Mouse (Mus musculus) gastrocnemius, adult 18-20 months (tissue): ENCODE data around the gene Slc3a2. TPM values are rescaled to one million over a fixed set of nuclear protein-coding genes. Genes with fewer than 3 reads are reported as not detected.

Source experiments
- DNase-seq: peaks from one replicate; pipeline ENCODE4 v3.0.0; 2021; ENCODE audit warnings: low spot score
- microRNA-seq: library from miRNA; unstranded; fragments of <30 nt; microRNA quantifications from one replicate; pipeline ENCODE4 v1.2.0, GENCODE M21; 2021
- total RNA-seq, 2 experiments: library from RNA; stranded (reverse); gene quantifications; 2 replicates each; pipeline ENCODE4 v1.2.3; 2021

The Slc3a2 gene
- total RNA-seq, 2 experiments from 2014 or later = 30.2 to 37.3 TPM

- no peak for DNase-seq
These were observed 58.3 kb downstream of the Slc3a2 start for GRCm38 (mm10) chr19:8664859-8665258.

DNA sequence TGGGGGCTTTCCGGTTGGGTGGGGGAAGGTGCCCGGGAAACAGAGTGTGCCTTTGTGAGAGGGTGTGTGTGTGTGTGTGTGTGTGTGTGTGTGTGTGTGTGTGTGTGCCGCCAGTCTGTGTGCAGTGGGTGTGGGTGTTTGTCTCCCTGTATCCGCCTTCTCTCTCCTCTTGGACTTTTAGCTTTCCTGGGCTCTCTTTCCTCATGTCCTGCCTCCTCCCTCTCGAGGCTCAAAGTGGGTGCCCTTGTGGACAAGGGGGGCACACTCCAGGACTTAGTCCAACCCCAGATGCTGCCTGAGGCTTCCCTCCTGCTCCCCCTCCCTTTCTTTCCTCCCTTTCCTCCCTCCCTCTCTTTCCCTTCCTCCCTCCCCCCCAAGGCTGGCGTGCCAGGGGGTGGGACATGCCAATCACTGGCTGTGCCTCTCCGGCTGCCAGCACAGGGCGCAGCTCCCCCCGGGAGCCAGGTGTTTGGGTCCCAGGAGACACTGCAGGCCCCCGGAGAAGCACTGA is 59.2 kb downstream of the Slc3a2 start:
- DNase-seq = no peak

DNA sequence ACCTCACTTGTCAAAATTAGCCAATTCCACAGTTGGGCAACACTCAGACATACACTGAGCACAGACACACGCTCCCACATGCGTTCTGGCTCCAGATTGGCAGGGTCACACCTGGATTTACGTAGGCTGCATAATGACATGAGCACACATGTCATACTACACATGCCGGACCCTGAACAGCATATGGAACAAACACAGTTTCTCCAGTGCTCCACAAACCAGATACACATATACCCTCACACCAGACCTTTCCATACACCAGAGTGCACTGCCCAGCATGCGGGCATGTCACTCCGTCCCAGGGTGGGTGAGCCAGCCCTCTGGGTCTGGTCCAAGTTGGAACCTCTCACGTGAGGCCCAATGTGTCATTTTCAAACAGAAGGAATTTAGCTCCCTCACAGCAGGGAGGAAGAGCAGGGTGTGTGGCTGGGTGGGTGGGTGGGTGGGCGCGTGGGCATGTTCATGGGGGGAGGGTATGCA is 59.8 kb downstream of the Slc3a2 start, which contains the start of gene Chrm1:
TSS of gene Chrm1 (plus strand) at position 430 of the 480 bp plus-strand sequence.
- DNase-seq = no peak

DNA sequence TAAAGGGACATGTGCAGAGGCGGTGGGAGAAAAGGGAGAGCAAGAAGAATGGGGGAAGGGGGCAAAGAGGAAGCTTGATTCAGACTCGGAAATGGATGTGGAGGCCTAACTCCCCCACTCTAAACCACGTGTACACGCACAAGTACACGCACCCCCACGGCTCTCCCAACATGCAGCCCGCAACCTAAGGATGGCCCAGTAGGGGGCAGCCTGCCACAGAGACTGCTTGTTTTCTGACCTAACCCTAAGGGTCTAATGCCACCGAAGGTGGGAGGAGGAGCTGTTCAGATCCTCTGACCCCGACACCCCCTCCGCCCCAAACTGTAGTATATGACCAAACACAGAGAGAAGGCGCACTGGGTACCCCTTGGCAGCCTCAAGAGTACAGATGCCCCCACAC is 60.8 kb downstream of the Slc3a2 start:
- DNase-seq = peak; percentile 8

DNA sequence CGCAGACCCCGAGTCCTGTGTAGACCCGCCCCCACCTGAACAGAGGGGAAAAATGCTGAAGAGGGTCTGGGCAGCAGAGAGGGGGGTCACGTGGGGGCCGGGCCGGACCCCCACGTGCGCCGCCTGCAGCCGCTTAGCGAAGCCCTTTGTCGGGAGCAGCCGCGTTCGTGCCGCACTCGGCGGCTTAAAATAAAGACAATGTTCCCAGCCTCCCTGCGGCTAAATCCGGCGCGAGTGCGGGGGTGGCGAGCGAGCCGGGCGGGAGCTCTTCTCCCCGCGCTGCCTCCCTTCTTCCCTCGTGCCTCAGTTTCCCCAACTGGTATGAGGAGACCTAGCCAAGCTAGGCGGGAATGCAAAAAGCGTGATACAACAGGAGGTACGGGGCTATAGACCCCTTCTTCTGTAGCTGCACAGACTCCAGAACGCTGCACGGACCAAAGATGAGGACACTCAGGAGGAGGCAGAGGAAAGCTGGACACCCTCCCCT is 61.3 kb downstream of the Slc3a2 start:
- no peak for DNase-seq

Small RNA genes within 50 kb of the gene (microRNA-seq; reads per million reads assigned to microRNA genes)
- not detected for gene Mir6992

Other genes starting within 250 kb of the Slc3a2 start
- not detected for gene Slc22a8, start 132.1 kb downstream of the Slc3a2 start, total RNA-seq
- gene Slc22a6, start 105.3 kb downstream of the Slc3a2 start, total RNA-seq = not detected
- gene Chrm1, start 59.6 kb downstream of the Slc3a2 start, total RNA-seq = not detected
- 10 to 100 TPM; 16.4 to 16.9 TPM for gene Wdr74, start 12.5 kb upstream of the Slc3a2 start, total RNA-seq
- 1 to 10 TPM in 1 of 2 experiments, not detected in 1; 1.0 TPM for gene 1700092M07Rik, start 17.3 kb upstream of the Slc3a2 start, total RNA-seq
- gene Stx5a, start 18.0 kb upstream of the Slc3a2 start, total RNA-seq = 10 to 100 TPM; 16.0 to 16.6 TPM
- 10 to 100 TPM; 27.5 to 31.3 TPM for gene Nxf1, start 33.7 kb upstream of the Slc3a2 start, total RNA-seq
- 10 to 100 TPM; 91.0 to 99.3 TPM for gene Tmem223, start 47.6 kb upstream of the Slc3a2 start, total RNA-seq
- gene Tmem179b, start 51.1 kb upstream of the Slc3a2 start, total RNA-seq = 1 to 10 TPM; 7.3 to 8.6 TPM
- gene Taf6l, start 63.0 kb upstream of the Slc3a2 start, total RNA-seq = 1 to 10 TPM; 5.0 to 5.1 TPM
- 10 to 100 TPM; 37.7 to 38.3 TPM for gene Polr2g, start 75.2 kb upstream of the Slc3a2 start, total RNA-seq
- 1 to 10 TPM in 1 of 2 experiments, under 1 TPM in 1; 0.76 to 1.1 TPM for gene Zbtb3, start 79.2 kb upstream of the Slc3a2 start, total RNA-seq
- 10 to 100 TPM; 11.1 to 13.6 TPM for gene Ttc9c, start 96.0 kb upstream of the Slc3a2 start, total RNA-seq
- gene Hnrnpul2, start 96.6 kb upstream of the Slc3a2 start, total RNA-seq = 10 to 100 TPM; 41.2 to 44.3 TPM
- gene AC129217.1, start 106.4 kb upstream of the Slc3a2 start, total RNA-seq = 1 to 10 TPM; 2.5 to 4.2 TPM
- 10 to 100 TPM; 16.4 to 16.6 TPM for gene Bscl2, start 114.1 kb upstream of the Slc3a2 start, total RNA-seq
- not detected for gene Gng3, start 115.8 kb upstream of the Slc3a2 start, total RNA-seq
- gene Lrrn4cl, start 127.4 kb upstream of the Slc3a2 start, total RNA-seq = 1 to 10 TPM; 5.6 to 8.8 TPM
- gene Ubxn1, start 148.1 kb upstream of the Slc3a2 start, total RNA-seq = 100 to 1,000 TPM; 204 to 206 TPM
- gene Uqcc3, start 157.6 kb upstream of the Slc3a2 start, total RNA-seq = 10 to 100 TPM; 57.2 to 63.9 TPM
- gene Lbhd1, start 160.4 kb upstream of the Slc3a2 start, total RNA-seq = 1 to 10 TPM; 2.9 to 5.3 TPM
- gene Gm49403, start 160.6 kb upstream of the Slc3a2 start, total RNA-seq = not detected
- 10 to 100 TPM; 14.5 to 15.4 TPM for gene 1810009A15Rik, start 165.5 kb upstream of the Slc3a2 start, total RNA-seq
- gene Gm49416, start 165.6 kb upstream of the Slc3a2 start, total RNA-seq = 1 to 10 TPM; 1.2 to 2.3 TPM
- 1 to 10 TPM; 9.2 to 9.9 TPM for gene Ints5, start 169.6 kb upstream of the Slc3a2 start, total RNA-seq
- 10 to 100 TPM; 19.5 to 20.8 TPM for gene Ganab, start 174.7 kb upstream of the Slc3a2 start, total RNA-seq
- gene B3gat3, start 197.0 kb upstream of the Slc3a2 start, total RNA-seq = 10 to 100 TPM; 32.1 to 37.9 TPM
- 1 to 10 TPM; 7.8 TPM for gene Rom1, start 206.0 kb upstream of the Slc3a2 start, total RNA-seq
- gene Eml3, start 206.2 kb upstream of the Slc3a2 start, total RNA-seq = 1 to 10 TPM; 3.1 to 4.5 TPM
- gene Mta2, start 218.5 kb upstream of the Slc3a2 start, total RNA-seq = 10 to 100 TPM; 21.6 to 24.2 TPM
- 1 to 10 TPM; 7.6 to 8.2 TPM for gene Tut1, start 230.5 kb upstream of the Slc3a2 start, total RNA-seq
- 100 to 1,000 TPM; 452 to 469 TPM for gene Eef1g, start 243.7 kb upstream of the Slc3a2 start, total RNA-seq